Mouse (Mus musculus): Measurements from ENCODE around the gene Sarnp.

The Sarnp gene

DNA sequence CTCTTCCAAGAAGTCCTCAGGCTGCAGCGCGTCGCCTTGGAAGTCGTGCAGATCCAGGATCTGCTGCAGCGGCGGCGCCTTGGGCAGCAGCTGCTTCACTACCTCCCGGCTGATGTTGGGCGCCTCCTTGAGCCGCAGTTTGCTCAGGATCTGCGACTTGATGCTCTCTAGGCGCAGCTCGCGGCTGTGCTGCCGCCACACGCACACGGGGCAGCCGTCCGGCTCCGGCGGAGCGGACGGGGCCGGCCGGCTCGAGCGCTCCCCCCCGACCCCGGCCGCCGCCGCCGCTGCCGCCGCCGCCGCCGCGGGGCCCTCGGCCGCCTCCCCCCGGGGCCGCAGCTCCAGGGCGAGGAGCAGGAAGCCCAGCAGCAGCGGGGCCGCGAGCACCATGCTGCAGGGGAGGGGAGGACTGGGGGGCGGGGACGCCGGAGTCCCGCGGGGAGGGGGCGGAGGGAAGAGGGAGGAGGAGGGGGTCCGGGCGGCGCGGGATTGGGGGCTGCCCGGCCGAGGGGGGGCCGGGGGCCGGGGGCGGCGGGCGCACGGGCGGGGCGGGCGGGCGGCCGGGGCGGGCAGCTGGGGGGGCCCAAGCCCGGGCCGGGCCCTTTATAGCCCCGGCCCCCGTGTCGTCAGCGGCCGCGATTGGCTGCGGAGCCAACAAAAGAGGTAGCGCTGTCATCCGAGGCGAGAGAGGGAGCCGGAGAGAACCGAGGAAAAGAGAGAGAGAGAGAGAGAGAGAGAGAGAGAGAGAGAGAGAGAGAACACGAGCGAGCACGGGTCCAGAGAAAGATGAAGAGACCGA, 74.4 kb downstream of the Sarnp start, which contains the start of gene Gdf11:
Gdf11 (minus strand) TSS at position 423 of the 799 bp plus-strand sequence.
- peak; percentile 96 for DNase-seq

DNA sequence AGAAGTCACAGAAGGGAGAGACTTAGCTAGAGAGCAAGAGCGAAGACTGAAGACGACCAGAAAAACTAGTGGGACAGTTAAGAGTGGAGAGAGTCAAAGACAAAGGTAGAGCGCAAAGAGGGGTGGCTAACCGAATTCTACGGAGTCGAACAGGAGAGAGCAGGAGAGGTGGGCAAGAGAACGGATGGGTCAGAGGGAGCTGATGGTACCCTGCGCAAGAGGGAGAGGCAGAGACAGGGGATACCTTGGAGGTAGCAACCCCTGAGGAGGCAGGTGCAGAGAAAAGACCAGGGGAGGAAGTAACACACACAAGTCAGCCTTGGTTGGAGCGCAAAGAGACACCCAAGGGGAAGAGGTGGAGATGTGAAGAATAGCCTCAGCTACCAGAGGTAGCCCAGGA, 75.1 kb downstream of the Sarnp start:
- peak; percentile 82 for DNase-seq

- DNase-seq = peak; percentile 93
Measured at GRCm38 (mm10) chr10:128895437-128895836, 78.3 kb downstream of the Sarnp start.

DNA sequence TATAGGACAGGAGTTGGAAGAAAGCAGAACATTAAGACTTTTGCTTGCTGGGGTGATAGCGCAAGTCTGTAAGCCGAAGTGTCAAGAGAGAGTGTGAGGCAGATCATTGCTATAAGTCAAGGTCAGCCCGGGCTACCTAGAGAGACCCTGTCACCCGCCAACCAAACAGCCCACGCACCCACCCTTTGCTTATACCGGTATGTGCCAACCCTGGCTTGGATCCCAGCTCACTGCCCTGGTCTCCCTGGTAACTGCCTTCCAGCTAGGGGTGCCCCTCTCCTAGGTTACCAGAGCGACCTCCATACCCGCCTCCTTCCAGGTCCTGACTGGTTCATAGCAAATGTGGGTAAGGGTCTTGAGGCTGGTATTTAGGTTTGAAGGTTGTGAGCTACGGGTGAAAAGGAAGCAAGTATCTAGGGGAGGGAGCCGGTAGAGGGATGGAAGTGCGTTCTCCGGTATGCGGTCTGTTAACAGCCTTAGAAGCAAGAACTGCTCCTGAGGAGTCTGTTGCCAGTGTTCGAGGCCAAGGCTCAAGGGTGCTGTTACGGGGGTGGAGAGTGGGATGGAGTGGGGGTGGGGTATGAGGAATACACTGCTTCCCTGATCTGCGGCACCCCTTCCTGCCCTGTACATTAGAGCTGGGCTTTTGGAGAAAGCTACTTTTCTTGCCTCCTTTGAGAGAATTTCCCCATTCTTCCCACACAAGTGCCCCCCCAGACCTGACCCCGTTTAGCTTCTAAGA, 79.0 kb downstream of the Sarnp start:
- DNase-seq = peak; percentile 94

DNA sequence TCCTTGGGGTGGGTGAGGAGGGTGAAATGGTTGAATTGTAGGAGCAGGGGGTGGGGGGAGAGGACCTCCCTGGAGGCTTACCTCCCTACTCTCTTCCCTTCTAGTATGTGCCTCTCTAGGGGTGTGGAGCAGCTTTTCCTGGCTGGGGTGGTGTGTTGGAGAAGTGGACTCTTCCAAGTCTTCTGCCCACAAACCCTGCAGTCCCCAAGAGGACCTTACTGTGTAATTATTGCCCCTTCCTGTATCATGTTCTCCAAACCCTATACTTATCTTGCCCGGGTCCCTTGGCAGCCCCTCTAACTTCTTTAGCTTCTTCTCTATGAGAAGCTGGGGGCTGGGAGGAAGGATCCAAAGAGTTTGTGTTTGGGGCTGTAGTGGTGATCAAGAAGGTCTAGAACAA, 79.7 kb downstream of the Sarnp start:
- no peak for DNase-seq

- DNase-seq = no peak
Measured at GRCm38 (mm10) chr10:128897501-128897900, 80.4 kb downstream of the Sarnp start.

DNA sequence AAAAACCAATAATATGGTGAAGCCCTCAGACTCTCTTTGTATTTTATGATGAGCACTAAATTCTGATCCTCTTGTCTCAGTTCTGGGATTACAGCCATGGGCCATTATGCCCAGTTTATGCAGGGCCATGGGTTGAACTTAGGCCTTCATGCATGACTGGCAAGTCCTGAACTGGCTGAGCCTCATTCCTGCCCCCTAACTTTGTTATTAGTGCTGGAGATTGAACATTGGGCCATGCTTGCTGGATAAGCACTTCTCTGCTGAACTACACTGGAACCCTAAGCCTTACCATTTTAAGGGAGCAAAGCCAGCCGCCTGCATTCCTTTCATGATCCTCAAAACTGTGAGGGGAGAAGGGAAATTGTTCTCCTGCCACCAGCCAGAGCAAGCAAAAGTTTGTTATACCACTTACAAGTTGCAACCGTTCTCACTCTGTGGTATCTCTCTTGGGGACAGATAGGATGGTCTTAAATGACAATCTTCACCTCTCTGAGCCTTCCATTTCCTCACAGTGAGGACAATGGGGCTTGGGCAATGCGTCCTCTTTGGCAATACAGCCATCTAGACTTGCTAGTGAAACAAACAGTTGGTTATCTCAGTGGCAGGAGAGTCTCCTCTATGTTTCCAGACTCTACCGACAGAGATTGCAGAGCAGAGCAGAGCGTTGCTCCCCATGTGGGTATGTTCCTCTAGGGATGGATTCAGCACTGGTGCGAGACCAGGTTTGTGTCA, 82.8 kb downstream of the Sarnp start:
- DNase-seq = no peak

DNA sequence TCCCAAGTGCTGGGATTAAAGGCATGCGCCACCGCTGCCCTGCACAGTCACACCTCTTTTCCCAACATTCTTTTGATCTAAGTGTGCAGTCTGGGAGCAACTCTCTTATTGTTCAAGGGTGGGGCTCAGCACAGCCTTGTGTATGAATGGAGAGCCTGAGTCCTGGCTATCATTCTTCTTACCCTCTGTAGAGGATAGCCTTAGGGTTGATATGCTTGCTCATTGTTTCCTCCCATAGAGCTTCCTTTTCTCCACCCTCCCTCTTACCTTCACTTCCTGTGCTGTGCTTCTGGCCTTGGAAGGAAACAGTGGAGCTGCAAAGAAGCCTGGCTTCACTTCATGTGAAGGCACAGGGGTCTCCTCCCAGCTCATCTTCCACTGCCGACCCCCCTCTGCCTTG, 83.6 kb downstream of the Sarnp start, which contains the start of gene Cd63:
Cd63 (plus strand) TSS at position 292 of the 400 bp plus-strand sequence.
- DNase-seq = peak; percentile 84

GRCm38 (mm10) chr10:128901409-128901808, 84.3 kb downstream of the Sarnp start:
- no peak for DNase-seq

DNA sequence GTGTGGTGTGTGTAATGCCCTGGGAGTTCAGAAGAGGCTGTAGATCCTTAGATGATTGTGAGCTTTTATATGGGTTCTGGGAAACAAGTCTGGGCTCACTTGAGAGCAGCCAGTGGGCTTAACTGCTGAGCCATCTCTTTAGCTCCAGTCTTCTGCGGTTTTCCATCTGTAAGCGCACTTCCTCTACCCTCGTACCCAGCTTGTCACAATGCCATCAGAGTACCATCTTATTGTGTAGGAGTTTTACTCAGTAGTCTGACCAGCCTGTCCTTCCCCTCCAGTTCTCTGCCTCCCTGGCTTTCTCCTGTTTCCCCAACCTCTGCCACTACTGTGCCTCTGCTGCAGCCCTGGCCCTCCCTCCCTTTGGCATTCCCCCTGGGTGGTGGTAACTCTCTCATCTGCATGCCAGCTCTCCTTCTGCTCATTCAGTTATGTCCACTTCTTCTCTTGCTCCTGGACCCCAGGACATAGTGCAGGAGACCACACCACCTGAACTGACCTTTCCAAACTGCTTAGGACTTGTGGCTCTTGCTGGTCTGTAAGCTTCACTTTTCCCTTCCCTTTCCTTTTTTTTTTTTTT, 85.4 kb downstream of the Sarnp start:
- peak; percentile 90 for DNase-seq

DNA sequence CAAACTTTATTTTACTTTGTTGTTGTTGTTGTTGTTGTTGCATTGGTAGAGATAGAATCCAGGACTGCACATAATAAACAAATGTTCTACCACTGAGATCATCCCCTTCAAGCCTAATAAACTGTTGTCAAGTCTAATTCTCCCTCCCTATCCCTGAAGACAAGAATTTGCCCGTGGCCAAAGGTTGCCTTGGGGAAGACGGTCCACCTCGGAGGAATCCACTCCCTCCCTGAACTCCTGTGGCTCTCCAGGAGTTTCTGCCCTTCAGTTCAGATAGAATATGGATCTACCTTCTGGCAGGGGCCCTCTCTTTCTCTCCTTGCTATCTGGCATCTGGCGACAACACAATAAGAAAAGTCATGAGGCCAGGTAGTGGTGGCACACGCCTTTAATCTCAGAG, 87.7 kb downstream of the Sarnp start:
- no peak for DNase-seq

GRCm38 (mm10) chr10:128908778-128909448, 91.8 kb downstream of the Sarnp start:
- peak; percentile 91 for DNase-seq

DNA sequence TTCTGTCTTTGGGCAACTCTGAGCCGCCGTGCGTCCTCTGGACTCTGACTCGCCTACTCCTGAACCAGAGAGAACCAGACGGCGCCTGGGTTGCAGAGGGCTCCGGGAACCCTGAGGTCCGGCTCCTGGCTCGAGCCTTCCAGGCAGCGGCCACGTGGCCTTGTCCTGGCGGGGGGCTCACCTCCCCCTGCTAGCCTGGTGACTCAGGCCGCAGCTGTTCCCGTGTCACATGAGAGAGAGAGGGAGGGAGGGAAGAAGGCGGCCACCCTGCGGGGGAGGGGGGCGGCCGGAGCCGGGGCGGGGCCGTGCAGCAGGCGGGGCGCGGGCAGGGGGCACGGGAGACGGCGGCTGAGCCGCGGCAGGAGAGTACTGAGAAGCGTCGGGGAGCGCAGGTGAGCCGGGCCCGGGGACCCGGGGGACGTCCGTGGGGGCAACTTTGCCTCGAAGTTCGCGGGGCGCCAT, 92.5 kb downstream of the Sarnp start:
- peak; percentile 100 for DNase-seq

DNA sequence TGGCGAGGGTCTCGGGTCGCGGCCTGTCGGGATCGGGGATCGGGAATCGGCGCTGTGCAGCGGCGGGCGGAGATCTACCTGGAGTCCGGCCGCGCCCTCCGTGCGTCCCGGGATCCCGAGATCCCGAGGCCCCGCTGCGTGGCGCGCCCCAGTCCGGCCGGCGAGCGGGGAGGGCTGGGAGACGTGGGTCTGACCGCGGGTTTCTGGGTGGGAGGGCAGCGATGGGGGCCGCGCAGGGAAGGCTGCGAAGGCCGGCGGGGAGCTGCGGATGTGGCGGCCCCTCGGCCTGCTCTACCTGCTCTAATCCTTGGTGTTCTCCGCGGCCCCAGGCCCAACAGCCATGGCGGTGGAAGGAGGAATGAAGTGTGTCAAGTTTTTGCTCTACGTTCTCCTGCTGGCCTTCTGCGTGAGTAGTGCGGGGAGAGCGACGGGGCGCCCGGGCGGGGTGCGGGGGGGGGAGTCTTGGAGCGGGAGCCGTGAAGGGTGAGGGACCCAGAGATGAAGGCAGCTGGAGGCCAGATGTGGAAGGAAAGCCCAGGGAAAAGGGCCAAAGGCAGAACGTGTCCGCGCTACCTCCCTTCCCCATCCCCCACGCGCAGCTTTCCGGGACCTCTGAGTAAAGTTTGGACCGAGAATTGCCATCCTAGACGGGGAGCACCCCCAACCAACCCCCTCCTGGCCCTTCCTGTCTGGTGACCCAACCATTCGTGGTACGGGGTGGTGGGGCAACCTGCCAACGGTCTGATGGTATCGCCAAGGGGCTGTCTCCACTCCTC, 93.1 kb downstream of the Sarnp start:
- DNase-seq = peak; percentile 97

DNA sequence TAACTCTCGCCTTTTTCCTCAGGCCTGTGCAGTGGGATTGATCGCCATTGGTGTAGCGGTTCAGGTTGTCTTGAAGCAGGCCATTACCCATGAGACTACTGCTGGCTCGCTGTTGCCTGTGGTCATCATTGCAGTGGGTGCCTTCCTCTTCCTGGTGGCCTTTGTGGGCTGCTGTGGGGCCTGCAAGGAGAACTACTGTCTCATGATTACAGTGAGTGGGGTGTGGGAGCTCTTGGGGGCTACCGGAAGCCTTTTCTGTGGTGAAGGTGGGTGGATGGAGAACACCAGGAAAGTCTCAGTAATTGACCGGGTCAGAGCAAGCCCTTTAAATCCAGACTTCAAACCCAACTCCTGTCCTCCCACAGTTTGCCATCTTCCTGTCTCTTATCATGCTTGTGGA, 94.3 kb downstream of the Sarnp start:
- peak; percentile 94 for DNase-seq

DNA sequence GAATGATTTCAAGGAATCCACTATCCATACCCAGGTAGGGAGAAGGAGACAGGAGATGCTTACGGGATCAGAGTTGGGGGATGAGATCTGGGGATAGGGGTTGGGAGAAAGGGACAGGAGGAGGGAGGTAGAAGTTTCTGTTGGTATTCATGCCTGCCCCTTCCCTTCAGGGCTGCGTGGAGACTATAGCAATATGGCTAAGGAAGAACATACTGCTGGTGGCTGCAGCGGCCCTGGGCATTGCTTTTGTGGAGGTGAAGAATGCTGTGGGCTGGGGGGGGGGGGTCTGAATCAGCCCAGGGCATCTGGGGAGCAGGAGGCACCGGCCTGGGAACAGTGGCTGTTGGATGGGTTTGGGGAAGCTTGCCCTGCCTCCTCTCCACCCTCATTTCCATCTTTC, 95.1 kb downstream of the Sarnp start:
- peak; percentile 91 for DNase-seq

DNA sequence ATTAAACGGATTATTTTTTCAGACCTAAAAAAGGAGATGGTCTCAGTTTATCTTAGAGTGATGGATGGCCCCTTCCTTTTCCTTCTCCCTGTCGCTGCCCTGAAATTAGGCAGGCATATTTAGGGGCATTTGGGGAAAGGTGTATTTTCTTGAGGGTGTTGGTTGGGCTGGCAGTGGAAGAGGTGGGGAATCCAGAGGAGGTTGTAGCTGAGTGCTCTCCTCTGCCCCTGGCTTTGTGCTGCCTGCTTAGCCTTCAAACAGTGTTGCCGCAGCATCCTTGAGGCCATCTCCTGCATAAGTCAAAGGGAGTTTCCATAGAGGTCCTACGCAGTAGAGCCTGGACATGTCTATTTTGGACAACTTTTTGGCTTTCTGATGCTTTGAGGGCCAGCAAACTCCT, 95.7 kb downstream of the Sarnp start:
- peak; percentile 83 for DNase-seq

- peak; percentile 97 for DNase-seq
Measured at GRCm38 (mm10) chr10:128913219-128913618, 96.1 kb downstream of the Sarnp start.

- DNase-seq = peak; percentile 95
Measured at GRCm38 (mm10) chr10:128913696-128914095, 96.6 kb downstream of the Sarnp start.

DNA sequence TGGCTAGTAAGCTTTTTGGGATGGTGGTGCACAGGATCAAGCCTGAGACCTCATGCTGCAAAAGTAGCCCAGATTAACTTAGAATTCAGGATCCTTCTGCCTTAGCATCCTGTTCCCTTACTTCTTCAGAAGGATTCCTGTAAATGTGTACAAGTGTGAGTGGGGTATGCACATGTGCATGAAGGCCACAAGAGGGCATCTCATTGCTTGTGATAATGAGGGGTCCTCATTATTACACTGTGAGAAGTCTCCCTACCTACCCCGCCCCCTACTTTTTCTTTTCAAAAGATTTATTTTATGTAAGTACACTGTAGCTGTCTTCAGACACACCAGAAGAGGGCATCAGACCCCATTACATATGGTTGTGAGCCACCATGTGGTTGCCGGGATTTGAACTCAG, 98.4 kb downstream of the Sarnp start:
- DNase-seq = no peak

DNA sequence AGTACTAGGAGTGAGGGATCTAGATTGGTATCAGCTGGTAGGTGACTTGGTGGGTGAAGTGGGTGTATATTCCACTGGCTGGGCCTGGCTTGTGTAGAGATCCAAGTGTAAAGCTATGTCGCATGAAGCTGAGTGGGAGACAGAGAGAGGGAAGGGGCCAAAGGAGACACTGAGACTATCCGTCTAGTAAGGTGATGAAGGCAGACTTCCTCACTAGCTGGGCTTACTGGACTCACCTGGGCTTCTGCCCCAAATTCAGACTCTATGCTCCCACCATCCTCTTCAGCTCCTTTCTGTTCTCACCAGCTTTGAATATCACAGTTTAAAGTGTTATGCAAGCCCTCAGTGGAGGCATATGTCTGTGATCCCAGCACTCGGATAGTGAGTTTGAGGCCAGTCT, 99.5 kb downstream of the Sarnp start:
- no peak for DNase-seq

All from heart, adult 11 months (tissue).